Mouse (Mus musculus) gastrocnemius, adult 18-20 months (tissue): ENCODE results near the gene Traip. TPM values are rescaled to one million over a fixed set of nuclear protein-coding genes. Genes with fewer than 3 reads are reported as not detected.

Experiments used
- DNase-seq: peaks from one replicate; pipeline ENCODE4 v3.0.0; 2021; ENCODE audit warnings: low spot score
- total RNA-seq, 2 experiments: library from RNA; stranded (reverse); gene quantifications; 2 replicates each; pipeline ENCODE4 v1.2.3; 2021

The Traip gene
- total RNA-seq, 2 experiments from 2014 or later = 0.27 to 0.62 TPM

DNA sequence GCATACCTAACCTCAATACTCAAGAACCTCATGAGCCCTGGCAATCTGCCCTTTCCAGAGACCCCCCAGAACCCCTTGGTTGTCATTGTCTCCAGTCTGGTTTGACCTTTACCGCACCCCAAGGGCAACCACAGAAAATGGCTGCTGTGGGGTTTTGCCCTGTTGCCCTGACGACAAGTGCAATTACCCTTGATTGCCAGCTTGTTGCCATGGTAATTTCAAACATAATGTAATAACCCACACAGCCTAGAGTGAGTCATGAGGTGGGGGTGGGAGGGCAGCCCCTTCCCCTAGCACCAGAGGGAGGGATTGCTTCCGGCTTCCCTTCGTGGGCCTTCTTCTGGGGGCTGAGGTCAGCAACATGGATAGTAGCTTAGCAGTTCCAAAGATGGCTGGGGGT lies 17.7 kb upstream of the Traip start:
- DNase-seq = no peak

DNA sequence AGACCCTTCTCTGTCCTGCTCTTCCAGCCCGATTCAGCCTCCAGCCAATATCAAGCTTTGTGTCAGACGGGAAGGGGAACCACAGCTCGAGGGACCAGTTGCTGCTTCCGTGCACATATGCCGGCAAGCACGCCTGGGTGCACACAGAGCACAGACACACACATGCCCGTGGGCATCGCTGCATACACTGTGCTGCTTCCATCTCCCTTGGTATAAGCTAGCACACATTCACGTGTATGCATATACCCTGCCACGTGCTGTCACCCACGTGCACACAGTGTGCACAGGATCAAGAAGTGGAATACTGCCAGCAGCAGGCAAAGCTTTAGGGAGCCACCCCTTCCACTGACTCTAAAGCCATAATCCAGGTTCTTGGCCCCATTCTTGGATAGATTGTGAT lies 15.8 kb upstream of the Traip start:
- no peak for DNase-seq

DNA sequence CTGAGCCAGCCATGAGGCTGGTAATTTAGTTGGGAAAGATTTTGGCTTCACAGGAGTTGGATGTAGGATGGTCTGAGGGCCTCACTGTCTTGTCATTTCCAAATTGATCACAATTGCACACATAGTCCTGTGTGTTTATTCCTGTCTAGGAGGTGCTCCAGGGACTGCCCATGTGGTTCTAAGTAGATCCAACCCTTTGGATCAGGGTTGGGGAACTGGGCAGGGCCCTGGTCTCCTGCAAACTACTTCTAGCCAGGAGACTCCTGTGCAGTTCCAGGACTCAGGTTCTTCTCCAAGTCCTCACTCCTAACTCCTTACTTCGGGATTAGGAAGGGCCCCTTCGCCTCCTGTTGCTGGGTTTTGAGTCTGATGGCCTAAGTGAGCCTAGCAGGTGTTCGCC lies 14.6 kb upstream of the Traip start, which contains the start of gene Camkv:
Camkv (plus strand) TSS at position 301 of the 400 bp plus-strand sequence.
- no peak for DNase-seq

DNA sequence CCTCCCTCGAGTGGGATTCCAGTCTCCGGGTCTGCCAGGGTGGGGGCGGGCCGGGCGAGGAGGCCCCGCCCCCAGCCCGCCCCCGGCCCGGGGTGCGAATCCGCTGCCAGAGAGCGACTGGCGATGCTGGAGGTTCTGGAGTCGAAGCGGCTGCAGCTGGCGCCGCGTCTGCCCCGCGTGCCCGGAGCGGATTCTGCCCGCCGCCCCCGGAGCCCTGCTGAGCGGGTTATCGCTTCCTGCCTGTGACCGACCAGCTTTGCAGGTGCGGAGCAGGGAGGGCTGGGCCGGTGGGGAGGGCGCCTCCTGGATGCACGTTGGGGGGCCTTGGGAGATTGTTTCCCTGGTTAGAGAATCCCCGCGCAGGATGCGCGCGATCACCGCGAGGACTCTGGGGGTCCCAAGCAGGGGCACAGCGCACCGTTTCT lies 14.1 kb upstream of the Traip start:
- DNase-seq = no peak

DNA sequence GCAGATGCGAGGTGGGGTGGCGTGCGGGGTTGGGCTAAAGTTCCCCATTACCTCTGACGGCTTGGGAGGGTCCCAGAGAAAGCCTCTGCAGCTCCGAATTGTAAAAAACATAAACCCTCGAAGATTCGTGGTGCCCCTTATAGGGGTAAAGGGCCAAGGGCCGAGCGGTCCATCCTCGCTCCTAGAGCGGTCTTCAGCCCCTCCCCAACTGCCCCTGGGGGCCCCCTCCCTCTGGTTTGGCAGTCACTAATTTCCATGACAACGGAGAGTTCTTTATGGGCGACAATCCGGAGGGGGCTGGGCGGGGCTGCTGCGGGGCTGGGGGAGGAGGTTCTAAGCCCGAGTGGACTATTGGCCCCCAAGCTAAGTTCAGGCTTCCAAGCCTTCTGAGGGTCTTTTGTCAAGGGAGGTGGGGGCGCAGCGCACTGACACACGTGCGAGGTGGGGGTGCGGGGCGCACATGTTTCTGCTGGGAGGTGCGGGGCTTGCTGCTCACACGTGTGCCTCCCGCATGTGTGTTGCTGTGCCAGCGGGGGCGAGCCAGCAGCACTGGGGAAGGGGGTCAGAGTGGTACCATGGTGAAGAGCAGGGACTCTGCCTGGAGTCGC lies 13.6 kb upstream of the Traip start:
- DNase-seq = no peak

DNA sequence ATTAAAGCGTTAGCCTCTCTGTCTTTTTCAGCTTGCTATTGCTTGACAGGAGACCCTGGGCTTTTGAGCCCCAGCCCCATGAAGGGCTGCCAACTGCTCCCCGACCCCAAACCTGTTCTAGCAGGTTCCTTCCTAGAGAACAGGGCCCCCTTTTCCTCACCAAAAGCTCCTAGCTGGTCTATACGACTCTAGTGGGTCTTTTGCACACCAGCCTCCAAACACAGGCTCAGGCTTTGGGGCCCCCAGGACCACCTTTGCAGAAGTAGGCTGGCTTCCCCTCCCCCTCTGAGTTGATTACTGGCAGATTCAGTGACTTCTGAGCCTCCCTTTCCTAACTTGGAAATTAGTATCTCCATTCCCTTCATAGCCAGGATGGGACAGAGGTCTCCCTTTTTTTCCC lies 13.1 kb upstream of the Traip start:
- DNase-seq = no peak

DNA sequence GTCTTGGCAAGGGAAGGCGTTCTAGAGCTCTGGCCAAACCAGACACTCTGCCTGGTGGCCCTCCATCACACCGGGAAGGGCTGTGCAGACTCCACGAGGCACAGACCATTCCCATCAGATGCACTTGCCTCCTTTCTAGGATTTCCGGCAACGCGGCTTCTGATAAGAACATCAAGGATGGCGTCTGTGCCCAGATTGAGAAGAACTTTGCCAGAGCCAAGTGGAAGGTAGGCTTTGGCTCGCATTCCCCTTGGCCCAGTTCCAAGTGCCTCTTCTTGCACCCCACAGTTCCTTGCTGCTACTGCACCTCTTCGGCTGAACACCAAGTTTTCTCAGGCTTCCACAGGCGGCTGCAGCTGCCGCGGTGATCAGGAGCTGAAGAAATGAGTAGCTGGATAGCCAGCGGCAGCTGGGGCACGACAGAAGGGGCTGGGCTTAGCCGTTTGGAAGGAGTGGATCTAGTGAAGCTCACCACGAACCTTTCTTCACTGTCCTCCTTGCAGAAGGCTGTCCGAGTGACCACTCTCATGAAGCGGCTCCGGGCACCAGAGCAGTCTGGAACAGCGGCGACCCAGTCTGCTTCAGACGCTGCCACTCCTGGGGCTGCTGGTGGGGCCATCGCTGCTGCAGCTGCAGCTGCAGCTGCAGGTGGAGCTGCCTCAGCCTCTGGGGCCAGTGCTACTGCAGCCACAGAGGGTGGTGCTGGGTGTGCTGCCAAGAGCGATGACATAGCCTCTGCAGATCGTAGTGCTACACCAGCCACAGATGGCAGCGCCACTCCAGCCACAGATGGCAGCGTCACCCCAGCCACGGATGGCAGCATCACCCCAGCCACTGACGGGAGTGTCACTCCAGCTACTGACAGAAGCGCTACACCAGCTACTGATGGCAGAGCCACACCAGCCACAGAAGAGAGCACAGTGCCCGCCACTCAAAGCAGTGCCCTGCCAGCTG lies 2.4 kb upstream of the Traip start:
- peak; percentile 51 for DNase-seq

DNA sequence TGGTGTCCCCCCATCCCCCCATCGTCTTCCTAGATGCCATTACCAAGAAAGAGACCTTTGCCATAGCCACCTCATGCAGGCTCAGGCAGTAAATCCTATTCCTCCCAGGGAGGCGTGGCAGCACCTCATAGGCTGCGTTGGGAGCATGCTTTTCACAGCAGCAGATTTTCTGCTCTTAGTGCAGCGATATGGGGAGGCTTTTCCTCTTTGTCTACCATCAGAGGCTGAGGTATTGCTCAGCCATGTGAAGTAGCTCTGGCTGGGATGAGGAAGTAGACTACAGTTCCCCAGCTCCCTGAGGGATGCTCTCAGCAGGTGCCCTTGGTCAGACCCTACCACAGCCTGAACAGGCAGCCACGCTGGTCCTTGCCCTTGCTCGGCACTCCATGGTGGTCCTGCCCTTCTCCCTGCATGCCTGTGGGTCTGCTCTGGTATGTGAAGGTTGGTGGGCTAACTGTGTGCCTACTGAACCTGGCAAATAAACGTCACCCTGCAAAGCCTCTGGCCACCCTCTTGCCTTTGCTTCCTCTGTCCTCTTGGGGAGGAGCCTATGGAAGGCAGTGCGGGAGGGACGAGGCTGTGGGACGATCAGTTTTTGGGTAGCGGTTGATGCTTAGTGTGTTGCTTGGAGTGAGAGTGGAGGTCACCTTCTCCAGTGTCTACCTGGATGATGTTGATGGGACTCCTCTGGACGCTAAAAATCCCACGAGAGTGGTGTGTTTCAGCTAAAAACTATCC lies 583 bp upstream of the Traip start:
- DNase-seq = no peak

DNA sequence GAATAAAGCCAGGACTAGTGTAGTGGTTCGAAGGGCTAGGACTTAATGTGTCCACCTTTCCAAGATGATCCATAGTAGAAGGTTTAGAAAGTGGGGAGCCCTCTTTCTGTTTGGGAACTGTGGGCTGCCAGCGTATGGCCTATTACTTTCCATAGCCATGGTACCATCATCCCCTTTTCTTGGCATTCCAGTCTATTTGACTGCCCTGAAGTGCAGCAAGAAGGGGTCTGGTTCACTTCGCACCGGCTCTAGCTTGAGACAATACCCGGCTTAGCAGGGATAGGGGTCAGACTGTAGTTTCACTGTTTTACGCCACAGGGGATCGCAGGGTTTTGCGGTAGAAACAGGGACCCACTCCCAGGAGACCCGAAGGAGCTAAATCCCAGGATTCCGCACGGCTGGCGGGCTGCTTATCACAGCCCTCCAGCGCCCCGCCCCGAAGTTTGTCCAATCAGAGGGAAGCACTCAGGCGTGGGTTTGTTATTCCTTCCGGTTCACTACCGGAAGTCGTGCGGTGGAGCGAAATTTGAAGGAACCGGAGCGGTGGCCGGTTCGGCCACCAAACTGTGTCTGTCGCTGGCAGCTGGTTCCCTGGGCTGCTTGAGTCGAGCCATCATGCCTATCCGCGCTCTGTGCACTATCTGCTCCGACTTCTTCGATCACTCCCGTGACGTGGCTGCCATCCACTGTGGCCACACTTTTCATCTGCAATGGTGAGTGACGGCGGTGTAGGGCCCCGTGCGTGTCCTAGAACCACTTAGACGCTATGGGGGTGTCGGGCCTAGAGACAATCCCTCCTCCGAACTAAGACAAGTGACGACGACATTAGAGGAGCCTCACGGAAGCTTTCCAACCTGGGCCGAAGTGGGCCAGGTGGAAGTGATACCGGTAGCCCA lies 772 bp downstream of the Traip start:
- peak; percentile 94 for DNase-seq

DNA sequence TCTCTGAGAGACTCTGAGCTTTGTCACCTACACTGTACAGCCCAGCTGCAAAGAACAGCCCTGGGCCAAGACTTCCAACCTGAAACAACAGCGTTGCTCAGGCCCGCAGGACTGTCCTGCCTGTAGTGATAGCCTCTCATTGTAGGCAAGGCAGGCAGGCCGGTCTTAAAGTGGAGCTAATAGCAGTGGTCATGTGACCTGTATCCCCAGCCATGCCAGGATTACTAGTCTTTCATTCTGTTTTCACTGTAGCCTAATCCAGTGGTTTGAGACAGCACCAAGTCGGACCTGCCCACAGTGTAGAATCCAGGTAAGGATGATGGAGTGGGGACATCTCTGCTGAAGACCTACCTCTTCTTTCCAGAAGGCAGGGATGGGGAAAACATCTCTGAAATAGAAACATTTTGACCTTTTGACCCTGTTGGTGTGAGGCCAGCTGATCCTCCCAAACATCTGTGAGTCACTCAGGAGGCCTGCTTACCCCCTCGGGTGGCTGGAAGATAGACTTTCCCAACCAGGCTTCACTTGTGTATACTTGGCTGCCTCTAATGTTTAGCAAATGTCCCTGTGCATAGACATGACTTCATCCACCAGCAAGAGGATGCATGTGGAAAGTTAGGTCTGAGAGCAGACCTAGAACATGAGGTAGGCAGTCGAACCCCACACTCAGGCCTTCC lies 5.8 kb downstream of the Traip start:
- DNase-seq = peak; percentile 53

DNA sequence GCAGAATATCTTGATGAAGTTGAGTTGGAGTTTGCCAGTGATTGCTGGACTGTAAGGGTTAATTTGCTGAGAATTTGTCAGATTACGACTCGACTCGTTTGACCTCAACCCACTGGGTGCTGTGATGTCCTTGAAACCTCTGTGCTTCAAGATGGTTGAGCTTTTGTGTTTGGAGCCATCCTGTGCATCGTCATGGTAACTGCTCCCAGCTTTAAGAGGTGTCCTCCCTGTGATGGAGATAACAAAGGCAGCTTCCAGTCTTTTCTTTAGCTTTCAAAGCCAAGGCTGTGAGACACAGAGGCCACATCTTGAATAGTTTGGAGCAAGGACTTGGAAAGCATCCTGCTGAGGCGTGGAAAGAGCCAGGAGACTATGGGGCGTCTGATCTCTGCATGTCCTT lies 7.2 kb downstream of the Traip start:
- DNase-seq = no peak

DNA sequence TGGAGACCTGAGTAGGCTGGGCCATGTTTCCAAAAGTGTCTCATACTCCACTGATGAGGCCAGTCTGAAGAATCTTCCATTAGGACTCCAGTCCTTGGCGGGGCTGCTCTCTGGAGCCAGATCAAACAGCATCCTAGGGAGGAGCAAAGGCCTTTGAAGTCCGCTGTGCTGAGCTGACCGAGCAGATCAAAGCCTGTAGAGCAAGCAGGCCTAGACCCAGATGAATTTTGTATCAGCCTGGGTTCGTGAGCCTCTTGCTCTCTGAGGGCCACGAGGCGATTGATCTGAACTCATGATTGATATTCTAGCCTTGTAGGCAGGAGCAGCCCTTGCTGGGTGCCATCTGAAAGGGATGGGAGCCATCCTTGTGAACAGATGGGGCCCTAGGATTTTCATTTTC lies 10.0 kb downstream of the Traip start:
- DNase-seq = no peak

DNA sequence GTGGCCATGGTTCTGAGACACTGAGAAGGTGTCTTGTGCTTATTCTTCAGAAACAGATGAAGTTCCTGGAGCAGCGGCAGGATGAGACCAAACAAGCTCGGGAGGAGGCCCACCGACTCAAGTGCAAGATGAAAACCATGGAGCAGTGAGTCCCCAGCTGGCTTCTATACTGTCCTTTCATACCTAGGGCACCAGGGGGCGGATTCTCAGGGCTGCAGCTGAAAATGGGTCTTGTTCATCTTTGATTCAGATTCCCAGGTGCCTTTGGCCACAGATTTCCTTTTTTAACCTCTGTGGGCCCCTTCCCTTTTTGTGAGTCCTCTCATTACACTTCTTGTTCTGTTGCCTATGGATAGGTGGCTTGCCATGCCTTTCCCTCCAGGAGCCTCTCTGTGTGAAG lies 11.0 kb downstream of the Traip start:
- no peak for DNase-seq

DNA sequence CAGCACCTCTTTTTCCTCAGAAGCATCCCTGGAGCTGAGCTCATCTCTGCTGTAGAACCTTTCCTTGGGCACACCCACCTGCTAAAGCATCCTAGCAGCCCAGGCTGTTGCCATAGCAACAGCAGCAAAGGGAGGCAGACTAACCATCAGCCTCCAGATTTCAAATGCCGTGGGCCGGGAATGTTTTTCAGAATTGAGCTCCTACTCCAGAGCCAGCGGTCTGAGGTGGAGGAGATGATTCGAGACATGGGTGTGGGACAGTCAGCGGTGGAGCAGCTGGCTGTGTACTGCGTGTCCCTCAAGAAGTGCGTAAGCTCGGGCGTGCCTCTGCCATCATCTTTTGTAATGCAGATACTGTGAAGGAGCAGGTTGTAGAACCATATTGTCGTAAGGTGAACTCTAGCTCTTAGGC lies 11.4 kb downstream of the Traip start:
- no peak for DNase-seq

DNA sequence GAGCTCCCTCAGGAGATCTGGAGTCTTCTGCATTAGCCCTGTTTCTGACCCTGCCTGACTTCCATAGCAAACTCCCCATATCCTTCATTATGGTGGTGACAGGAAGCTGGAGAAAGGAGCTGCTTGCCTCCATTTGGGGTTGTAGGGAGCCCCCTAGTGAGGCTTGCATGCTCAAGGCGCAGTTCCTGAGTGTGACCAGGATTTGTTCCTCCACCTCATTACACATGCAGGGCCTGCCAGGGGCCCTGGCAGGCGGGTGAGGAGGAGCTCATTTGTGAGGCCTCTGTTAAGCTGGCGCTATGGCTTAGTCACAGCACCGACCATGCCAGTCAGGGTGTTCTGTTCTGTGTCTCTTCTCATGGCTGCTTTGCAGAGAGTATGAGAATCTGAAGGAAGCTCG lies 11.9 kb downstream of the Traip start:
- no peak for DNase-seq

DNA sequence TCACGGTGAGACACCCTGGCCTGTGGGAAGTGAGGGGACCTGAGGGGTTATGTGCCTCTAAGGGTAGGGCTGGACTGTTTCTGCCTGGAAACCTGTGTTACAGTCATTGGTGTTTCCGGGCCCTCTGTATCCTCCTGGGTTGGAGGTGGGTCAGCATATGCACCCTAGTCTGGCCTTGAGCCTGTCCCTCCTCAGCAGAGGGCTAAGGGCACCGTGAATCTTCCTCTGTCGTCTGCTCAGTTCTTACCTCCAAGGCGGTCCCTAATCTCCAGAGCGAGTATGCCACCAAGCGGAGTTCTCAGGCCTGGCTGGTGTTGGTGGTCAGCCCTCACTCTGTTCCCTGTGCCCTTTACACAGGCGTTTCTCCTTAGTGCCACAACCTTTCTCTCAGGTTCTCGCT lies 13.0 kb downstream of the Traip start:
- DNase-seq = no peak

DNA sequence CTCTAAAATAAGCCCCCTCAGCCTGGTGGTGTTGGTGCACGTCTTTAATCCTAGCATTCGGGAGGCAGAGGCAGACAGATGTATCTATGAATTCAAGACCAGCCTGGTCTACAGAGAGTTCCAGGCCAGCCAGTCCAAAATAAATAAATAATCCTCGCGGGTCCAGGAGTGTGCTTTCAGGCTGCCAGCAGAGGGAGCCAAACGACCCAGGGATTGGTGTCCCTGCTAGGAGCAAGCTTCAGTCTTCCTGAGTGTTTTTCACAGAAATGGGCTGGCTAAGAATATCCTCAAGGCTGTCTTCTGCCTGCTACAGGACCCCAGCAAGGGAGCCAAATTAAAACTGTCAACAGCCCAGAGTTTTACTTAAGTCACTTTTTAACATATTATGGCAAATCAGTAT lies 13.8 kb downstream of the Traip start:
- DNase-seq = peak; percentile 77

DNA sequence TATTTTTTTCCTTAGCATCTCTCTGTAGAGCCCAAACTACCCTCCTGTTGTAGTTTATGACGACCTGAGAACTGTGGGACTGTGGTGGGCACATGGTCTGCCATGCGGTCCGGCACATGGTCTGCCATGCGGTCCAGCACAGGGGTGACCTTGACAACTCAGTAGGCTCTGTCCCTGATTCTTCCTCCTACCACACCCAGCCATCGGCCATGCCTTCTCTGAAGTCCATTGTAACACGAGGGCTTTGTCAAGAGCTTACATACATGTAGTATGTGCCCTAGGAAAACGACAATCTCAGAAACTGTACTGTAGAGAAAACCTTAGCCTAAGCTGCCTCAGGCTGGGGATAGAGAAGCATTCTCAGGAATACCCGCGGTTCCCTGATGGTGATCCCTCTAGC lies 14.7 kb downstream of the Traip start:
- no peak for DNase-seq

DNA sequence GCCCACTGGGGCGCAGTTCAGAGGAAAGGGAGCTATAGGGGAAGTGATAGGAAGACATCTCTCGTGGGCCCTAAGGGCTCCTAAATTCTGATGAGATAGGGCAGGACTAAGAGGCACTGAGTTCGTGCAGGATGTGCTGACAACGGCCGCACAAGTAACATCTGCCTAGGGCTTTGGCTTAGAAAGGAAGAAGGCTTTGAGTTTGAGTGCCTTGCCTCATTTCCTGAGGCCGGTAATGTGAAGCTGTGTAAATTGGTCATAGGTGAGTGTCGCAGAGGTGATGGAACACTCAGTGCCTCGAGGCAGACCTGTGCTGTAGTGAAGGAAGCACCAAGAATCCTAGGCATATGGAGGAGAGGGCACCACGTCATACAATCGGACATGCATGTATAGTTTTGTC lies 16.7 kb downstream of the Traip start:
- no peak for DNase-seq

DNA sequence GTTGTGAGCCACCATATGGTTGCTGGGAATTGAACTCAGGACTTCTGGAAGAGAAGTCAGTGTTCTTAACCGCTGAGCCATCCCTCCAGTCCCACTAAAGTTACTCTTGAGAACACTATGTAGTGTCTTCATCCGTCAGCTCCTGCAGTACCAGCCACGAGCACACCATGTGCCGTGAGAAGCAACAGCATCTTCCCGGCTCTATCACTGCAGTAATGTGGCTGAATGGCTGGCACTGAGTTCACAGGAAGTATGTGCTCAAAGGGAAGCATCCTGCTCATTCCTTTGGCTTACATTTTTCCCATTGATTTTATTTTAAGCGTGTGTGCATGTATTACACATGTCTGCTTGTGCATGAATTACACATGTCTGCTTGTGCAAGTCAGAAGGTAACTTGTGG lies 17.5 kb downstream of the Traip start:
- DNase-seq = no peak

DNA sequence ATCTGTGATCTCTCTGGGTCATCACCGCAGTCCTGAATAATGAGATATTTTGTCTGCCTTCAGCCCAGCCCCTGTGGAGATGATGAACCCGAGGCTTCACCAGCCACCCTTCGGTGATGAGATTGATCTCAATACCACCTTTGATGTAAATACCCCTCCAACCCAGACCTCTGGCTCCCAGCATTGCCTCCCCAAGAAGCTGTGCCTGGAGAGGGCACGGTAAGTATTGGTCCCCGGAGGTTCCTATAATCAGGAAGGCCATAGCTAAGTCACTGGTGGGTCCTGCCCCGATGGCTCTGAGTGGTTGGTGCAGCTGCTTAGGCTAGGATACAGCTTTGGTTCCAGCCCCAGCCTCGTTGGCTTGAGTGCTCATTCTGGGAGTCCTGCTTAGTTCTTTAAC lies 18.6 kb downstream of the Traip start:
- DNase-seq = no peak
